Mouse (Mus musculus) adrenal gland, adult 2 months (tissue): Measurements from ENCODE around the gene Rps6ka2. TPM values are rescaled to one million over a fixed set of nuclear protein-coding genes. Genes with fewer than 3 reads are reported as not detected.
"Not testable (repeated sequence)": the region's sequence is repeated elsewhere in the genome, so short reads cannot be mapped to it uniquely, and the experiment has no call there.

Experiments used
- DNase-seq: peaks from one replicate; pipeline ENCODE4 v3.0.0; 2021
- polyA plus RNA-seq: library from polyadenylated mRNA; depleted of rRNA; stranded (reverse); fragments of >200 nt; gene quantifications from 2 replicates; pipeline ENCODE4 v1.2.3, GENCODE M21; 2012
- total RNA-seq, 2 experiments: library from RNA; stranded (reverse); gene quantifications; 2 replicates each; pipeline ENCODE4 v1.2.3; 2021

The Rps6ka2 gene
- total and polyA plus RNA-seq, 3 experiments: 7.6 to 18.2 (median 10.6) TPM

DNA sequence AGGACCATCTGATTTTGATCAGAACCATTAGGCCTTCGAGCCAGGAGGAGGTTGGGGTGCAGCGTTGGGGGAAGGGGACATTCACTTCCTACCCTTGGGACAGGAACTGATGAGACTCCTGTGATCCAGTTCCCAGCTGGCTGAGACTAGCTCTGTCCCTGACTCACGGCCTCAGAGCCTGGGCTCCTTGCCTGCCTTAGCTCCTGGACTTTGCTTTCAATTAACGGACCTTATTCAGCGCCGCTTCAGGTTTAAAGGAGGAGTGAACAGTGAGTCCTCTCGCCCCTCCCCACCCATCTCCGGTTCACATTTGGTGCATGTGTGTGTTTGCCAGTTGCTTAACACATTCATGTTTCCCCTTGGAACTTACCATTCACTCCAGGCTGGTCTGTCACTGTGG is 100.6 kb downstream of the Rps6ka2 start:
- no peak for DNase-seq

DNA sequence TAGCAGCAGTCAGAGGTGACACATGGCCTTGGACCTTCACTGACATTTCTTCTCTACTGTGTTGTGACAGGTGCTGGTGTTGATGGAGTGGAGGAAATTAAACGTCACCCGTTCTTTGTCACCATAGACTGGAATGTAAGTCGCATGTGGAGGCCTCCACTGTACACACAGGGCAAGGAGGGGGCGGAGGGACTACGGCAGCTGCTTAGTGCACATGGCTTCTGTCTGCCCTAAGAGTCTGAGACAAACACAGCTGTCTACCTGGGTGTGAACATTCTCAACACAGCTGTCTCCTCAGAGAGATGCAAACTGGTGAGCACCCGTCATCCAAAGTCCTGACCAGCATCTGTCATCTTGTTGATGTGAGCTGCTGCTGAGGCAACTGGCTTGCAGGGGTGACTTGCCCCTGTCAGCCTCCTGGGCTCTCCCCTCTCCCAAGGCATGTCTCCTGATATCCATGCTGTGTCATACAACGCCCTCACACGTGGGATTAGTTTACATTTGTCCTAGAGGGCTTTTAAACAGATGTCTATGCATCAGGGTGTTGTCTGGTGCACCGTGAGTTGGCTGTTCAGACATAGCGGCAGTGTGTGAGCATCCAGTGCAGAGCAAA is 101.7 kb downstream of the Rps6ka2 start:
- DNase-seq: no peak

DNA sequence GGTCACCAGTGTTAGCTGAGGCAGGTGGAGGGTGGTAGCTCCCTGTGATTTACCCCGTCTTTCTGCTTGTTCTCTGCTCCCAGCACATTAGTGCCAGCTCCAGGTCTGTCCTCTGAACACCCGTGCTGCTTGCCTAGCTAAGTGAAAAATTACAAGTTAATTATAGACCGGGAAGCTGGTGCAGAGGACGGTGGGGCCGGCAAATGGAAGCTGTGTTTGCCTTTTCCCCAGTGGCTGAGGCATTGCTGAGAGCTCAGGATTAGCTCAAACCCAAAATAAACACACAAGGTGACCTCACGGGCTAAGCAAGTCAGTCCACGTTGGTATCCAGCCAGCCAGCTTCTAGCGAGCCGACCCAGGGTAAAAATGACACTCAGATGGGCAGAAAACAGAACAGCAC is 103.1 kb downstream of the Rps6ka2 start:
- peak; percentile 25 for DNase-seq

DNA sequence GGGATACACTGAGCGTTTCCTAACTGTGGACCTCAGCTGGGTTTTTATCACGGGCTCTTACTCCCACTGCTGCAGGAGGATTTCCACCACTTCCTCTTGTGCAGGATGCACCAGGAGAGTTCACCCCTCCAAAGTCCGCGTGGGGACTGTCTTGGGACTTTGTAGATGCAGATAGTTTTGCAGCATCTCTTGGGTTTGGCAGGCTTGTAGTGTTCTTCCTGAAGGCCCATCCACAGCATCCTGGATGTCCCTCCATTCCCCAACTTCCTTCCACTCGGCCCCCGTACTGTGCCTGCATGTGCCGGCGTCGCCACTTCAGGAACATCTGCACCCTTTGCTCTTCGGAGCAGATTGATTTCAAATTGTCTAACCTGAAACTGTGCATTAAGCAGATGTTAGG is 103.9 kb downstream of the Rps6ka2 start:
- no peak for DNase-seq

DNA sequence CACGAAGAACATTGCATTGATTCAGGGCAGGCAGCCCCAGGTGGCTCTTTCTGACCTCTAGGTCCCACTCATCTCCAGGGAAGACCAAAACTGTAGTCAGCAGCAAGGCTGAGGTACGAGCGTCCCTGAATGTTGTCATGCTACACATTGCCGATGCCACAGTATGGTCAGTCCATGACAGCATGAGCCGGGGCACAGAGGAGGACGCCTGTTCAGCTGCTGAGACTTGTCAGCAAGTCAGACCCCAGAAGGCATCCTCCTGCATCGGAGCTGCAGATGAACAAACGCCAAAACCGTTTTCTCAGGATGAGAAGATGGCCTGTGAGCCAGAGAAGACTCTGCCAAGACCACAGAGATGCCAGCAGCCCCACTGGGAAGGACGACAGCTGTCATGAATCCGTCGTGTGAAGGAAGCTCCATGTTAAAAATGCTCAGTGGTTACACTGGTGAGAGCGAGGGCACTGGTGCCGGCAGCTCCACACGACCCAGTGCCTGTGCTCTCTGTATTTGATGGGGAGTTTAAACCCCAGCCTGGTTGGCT is 108.9 kb downstream of the Rps6ka2 start:
- DNase-seq: no peak

DNA sequence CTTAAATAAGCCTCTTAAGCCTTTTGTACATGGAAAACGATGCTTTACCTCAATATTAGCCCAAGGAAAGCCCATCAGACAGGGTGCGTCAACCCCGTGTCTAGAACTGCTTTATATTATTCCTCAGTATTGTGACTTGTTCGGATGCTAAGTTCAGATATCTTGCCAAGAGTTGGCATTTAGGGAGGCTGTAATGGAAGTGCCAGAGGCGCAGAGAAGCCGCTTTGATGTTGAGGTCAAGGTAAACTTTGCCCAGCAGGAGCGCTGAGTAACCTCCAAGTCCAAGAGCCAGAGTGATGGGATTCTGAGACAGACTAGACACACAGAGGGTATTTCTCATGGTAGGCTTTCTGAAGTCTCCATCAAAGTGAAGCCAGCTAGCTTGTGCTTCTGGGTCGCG is 109.3 kb downstream of the Rps6ka2 start:
- peak; percentile 72 for DNase-seq

DNA sequence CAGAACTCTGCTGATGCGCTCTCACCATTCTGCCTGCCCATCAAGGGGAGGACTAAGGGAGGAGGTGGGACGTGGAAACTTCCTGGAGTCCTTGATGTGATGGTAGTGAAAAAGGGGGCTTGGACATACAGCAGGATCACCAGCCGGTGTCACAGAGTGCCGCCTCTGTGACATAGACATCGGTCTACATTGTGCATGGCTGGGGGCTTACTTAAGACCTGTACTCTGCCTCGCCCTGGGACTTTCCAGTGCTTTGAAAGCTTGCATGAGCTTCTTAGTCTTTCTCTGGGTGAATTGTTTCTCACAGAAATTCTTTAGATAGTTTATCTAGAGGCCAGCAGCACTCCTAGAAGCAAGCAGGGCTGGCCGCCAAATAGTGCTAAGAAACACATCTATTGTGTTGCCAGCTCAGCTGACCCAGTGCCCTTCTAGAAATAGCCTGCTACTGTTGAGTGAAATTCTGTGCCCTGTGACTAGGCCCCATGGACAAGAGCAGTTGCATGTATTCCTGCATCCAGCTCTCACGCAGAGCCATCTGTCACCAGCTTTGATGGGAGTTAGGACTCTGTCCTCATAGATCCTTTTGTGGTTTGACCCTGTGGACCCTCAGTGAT is 114.5 kb downstream of the Rps6ka2 start:
- peak; percentile 60 for DNase-seq

DNA sequence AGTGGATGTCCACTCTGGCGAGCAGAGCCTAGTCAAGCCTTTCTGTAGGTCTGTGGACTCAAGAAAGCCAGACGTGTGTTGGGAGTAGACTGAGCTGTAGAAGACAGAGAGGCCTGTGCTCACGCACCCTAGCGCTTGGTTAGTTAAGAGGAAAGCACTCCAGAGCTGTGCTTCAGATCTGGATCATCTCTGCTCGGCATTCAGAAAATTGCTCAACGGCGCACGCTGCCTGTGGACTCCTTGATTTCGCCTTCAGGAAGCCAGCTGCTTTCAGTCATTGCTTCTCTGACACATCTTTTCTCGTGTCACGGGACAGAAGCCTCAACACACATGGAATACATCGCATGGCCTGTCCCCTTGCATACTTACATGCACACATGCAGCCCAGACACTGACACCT is 115.4 kb downstream of the Rps6ka2 start:
- DNase-seq: no peak

DNA sequence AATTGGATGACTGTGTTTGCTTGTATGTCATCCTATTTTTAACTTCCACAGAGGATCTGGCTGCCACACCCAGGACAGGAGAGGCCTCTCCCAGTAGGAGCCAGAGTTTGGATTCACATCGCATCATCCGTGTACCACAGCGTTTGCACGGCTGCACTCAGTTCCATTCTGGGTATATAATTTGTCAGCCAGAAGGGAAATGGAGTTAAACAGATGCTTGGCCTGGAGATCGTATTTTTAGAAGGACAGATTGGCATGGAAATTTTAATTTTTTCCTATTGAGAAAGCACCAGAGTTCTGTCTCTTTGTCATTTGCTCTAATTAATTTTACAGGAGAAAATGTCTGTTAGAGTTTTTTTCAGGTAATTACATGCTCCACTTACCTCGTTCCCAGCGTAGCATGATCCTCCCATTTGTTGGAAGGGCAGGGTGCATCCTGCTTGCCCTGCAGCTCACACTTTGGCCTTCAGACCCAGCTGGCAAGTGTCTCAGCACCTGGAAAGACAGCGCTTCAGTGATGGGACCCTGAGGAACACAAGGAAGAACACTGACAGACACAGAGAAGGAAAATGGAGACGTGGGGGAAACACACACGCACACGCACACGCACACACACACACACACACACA is 116.6 kb downstream of the Rps6ka2 start:
- no peak for DNase-seq

DNA sequence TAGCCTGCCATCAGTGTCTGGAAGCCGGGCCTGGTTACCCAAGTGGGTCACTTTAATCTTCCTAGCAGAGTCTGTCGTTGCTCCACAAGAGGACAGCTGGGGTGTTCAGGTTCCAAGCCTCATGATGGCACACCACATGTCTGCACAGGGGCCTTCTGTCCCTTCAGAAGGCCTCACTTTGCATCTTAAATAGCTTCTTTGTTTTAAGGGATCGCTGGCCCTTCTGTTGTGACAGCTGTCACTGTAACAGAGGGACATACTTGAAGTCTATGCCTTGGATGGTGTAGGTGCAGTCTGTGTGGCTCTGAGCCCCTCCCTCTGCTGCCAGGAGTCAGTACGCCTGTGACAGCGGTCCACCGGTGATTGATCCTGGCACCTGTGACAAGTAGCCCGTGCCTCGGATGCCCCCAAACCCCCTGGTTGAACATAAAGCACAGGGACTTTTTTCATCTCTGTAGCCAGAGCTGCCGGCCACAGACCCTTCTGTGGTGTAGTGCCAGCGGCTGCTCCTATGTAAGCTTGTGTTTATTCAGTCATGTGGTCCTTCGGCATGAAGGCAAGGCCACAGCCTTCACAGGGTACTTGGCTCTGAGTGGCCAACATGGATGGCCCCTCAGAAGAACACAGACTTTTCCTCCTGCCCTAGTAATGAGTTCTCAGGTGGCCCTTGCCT is 122.2 kb downstream of the Rps6ka2 start:
- DNase-seq: no peak

DNA sequence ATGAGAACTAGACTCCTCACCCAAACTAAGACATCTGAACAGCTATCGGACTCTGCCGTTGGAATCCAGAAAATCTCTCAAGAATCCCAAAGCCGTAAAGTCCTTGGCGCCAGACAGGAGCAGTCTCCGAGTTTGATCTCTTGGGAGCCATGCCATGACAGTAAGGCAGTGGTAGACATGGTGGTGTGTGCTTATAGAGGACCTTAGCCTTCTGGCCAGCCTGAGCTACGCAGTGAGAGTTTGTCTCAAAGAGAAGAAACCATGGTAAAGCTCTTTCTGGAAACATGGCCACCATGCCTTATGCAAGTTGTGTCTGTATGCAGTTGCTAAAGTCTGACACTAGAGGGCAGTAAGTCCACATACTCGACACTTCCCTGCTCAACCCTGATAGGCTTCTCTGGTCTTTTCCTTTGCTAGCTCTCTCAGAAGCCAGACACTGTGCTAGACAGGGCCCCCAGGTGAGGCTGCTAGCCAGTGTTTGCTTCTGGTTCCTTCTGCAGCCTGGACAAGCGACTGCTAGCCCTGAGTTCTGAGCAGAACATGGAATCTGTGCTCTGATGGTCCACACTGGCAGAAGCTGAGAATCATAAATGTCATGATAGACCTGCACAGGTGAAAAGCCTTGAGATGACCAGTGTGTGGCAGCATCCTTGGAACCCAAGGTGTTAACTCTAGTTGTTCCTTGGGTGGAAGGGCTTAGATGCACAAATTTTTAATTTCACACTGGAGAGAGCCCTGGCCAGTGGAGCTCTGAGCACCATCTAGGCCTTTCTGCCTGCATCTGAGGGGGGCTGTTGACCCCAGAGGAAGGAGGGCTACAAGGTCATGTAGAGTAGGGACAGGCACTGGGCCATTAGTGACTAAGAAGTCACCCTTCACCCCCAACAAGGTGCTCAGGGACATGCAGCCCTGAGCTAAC is 136.6 kb downstream of the Rps6ka2 start:
- DNase-seq: peak; percentile 44

DNA sequence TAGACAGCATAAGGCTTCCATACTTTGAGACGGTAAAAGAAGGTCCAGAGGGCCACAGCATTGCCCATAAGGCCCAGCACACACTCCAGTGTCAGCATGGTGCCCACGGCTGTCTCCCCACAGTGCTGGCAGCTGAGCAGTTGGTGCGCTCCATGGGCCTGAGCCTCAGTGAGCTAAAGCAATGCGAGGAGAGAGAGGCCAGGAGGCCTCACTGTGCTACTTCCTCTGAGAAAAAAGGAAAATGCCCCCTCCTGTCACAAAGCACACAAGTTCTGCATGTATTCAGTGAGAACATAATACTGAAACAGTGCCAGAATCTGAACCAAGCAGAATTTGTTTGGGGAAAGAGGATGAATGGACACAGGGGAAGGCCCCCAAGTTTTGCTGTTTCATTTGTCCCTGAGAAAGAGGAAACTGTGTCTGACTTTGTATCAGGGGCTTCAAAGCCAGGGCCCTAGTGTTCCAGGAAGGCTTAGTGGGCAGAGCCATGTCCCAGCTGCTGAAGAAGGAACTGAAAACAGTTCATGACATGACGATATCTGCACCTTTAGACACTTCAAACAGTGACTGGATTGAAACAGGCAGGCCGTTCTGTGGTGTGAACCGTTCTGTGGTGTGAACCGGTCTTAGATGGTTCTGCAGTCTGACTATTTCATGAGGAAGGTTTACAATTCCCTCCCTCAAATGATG is 145.9 kb downstream of the Rps6ka2 start:
- not testable (repeated sequence) for DNase-seq

DNA sequence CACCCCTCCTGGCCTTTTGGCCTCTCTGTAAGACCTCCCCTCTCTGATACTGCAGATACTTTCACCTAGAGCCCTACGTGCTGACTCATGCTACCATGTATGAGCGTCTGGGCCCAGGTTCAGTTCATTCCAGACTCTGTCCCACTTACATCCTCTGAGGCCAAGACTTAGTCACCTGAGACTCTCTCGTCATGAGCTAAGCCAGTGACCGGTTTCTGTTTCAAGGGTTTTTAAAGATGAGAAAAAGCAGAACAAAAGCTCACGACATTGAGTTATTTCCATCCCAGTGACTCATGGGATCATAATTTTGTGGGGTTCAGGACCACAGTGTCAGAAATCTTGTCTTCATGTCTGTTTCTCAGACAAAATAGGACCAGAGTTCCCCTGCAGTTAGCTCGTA is 149.9 kb downstream of the Rps6ka2 start:
- not testable (repeated sequence) for DNase-seq

DNA sequence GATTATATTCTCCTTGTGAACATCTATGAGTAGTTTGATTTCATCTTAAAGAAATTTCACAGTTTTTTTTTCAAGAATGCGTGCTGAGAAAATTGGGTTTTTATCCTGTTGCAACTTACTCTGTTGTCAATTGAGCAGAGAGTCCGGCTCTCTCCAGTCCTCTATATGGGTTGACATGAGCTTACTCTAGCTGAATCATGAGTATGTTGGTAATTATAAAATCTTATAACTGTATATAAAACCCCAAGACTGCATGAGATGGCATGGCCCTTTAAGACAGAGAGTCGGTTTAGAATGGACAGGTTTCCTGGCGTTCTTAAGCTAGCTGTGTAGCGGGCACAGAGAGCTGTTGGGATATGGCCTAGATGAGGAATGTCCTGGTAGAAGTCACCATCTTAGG is 154.4 kb downstream of the Rps6ka2 start, which contains the start of gene Tcp10a:
Gene Tcp10a (plus strand): TSS at position 301 of the 400 bp plus-strand sequence.
- DNase-seq: not testable (repeated sequence)

DNA sequence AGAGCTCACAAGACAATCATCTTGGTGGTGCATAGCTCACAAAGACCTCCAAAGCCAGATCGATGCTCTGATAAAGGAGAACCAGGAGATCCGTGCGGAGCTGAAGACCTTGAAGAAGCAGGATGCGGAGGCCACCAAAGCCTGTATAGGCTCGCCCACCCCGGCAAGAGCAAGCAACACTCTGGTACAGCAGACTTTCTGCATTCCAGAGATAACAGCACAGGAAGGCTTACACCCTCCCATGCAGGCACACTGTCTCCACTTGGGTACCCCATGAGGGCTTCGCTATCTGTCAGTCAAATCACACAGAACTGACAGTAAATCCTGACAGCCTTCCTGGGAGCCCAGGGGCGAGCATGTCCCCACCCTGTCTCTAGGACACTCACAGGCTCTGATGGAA is 156.5 kb downstream of the Rps6ka2 start:
- not testable (repeated sequence) for DNase-seq

DNA sequence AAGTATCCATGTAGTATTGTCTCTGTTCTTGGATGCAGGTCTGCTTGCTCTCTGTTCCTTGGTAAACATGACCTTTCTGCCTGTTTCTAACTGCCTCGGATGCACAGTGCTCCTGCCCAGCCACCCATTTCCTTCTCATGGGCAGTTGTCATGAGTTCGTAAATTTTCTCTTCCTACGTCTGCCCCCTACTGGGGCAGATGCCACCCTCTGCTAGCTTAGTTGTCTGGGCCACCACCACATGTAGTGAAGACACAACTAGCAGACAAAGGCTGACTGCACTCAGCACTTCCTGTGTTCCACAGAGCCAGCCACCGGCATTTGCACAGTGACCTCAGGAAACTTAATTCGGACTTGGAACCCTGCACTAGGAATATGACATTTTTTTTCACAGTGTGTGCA is 162.8 kb downstream of the Rps6ka2 start:
- not testable (repeated sequence) for DNase-seq

DNA sequence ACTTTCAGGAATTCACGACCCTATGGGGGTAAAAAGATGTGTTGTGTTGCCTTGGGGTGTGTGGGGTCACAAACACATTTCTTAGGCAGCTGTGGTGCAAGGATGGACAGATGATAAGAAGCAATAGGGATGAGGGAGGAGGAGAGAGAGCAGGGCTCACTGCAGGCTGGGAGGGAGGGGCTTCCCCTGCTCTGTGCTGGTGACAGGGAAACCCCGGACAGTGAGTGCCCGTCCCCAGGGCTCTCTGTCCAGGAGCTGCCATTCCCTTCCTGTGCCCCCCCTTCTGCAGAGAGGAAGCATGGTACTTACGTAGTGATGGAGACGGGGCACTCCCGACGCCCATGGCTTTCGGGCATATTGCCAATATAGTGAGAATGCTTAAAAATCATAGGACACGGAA is 167.5 kb downstream of the Rps6ka2 start:
- not testable (repeated sequence) for DNase-seq

DNA sequence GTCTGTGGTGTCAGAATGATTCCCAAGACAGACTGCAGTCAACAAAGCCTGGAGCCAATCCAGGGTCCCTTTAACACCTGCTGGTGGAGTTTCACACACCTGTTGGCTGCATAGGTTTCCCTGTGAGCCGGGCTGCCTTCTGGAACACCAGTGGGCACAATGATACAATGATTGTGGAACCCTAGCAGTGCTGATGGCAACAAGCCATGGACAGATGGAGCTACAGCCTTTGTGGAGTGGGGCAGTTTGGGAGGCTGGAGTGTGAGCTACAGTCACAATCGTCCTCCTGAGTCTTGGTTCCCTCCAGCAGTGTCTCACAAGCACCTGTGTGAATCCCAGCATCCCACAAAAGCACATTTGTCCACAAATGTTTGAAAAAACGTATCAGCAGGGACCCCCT is 178.8 kb downstream of the Rps6ka2 start:
- DNase-seq: not testable (repeated sequence)

DNA sequence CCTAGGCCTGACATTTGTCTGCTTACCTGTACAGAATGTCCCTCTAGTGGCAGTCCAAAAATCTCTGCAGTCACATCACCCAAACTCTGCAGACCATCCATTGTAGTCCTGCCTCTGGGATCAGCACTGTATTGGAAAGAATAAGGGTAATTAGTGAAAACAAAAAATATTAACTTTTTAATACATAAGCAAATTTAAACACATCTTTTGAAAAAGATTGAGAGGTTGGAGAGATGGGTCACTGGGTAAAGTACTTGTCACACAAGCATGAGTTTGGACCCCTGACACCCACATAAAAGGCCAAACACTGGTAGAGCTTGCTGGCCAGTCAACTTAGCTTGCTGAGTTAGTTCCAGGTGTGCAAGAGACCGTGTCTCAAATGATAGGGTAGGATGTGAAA is 182.7 kb downstream of the Rps6ka2 start, which contains the start of gene Ttll2:
Gene Ttll2 (minus strand): TSS at position 101 of the 400 bp plus-strand sequence.
- not testable (repeated sequence) for DNase-seq
